Mouse (Mus musculus) gastrocnemius, postnatal 10 days (tissue): ENCODE results near the gene Zfp800. TPM values are rescaled to one million over a fixed set of nuclear protein-coding genes. Genes with fewer than 3 reads are reported as not detected.

Experiments
- DNase-seq: peaks from one replicate; pipeline ENCODE4 v3.0.0; 2021; ENCODE audit warnings: mixed read lengths
- total RNA-seq, 2 experiments: library from RNA; stranded (reverse); gene quantifications; 2 replicates each; pipeline ENCODE4 v1.2.3; 2021

The Zfp800 gene
- total RNA-seq, 2 experiments from 2014 or later = 7.9 to 12.4 TPM

DNA sequence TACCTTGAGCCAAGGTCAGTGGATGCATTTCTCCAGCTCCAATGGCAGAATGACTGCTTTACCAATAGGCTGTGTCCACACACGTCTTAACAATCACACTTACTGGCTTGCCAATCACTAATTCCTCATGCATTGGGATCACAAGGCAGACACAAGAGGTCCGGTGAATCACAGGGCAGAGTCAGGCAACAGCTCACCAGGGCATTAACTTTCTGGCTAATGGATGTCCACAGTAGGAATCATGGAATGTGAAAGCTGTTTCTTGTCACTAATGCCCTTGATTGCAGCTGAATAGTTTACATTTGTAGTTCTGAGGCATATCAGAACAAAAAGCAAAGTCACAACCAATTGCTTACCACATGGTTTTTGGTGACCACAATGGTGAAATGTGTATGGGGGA is 85.7 kb downstream of the Zfp800 start:
- no peak for DNase-seq

DNA sequence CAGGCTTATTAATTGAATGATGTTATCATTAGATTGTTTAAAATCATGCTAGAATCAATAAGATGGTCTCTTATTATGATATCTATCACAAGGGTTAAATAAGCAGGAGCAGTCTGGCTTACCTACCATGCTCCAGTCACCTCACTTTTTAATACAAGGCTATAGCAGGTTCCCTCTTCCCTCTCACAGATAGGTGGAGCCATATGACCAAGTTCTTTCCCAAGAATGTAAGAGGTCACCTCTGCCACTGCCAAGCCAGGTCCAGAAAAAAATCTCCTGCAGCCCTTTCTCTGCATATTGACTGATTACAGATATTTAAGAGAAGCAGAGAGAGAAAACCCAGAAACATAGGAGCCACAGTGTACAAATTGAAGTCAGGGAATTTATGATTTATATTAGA is 88.1 kb downstream of the Zfp800 start:
- DNase-seq = no peak

DNA sequence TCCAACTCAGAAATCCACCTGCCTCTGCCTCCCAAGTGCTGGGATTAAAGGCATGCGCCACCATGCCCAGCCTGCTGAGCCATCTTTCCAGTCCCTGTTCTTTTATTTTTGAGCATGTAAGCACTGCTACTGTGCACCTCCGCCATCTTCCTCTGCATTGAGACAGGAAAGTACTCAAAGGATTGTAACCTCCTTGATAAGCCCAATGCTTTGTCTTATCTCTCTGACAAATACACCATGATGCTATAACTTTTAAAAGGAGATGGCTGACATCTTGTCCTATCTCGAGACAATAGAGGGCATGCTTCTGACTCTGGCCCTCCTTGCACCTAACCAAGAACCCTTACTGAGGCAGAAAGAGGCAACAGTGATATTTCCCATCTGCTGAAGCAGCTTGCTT is 88.9 kb downstream of the Zfp800 start:
- DNase-seq = no peak

DNA sequence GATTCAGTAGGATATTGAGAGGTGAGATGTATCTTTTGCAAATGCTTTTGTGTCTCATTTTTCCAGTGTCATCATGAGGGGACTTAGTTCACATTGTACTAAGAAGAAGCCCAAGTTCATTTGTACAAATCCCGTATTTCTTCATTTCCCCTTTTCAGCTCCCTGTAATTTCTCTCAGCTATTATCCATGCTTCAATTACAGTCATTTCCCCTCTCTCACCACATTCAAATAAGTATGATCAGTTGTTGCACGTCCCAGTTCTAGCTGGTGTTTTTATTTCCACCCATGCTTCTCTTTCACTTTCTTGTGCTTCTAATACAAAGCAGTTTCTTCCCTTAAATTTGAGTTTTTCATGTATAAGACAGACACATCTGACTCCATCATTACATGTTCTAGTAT is 91.1 kb downstream of the Zfp800 start:
- no peak for DNase-seq

DNA sequence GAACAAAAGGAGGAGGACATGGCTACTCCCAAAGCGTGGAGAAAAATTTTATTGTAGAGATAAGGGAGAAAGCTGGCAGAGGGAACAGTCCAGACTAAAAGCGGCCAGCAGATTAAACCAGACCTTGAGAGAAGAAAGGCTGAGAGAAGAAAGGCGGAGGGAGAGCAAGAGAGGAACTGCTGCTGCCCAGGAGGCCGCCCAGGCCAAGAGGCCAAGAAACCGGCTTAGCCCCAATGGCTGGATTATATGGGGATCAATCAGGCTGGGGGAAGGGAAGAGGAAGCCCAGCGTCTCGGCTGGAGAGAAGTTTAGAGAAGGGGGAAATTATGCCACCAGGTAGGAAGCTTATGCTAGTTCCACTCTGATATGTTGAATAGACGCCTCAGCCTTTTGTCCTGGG is 101.5 kb downstream of the Zfp800 start:
- no peak for DNase-seq

DNA sequence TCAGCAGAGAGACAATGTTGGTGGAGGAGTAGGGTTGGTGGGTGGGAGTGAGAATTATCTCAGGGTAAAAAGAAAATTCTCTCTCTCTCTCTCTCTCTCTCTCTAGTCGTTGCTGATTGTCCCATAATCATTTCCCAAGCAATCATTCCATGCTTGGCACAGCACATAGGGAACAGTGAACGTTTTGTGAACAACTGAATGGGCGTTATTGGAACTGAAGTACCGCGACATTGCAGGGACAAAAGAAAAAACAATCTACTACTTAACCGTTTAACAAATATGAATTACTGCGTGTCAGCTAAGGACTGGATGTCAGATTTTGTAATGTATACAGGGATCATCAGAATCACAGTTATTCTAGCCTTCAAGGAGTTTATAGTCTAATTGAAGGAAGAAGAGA is 102.2 kb downstream of the Zfp800 start:
- DNase-seq = no peak

DNA sequence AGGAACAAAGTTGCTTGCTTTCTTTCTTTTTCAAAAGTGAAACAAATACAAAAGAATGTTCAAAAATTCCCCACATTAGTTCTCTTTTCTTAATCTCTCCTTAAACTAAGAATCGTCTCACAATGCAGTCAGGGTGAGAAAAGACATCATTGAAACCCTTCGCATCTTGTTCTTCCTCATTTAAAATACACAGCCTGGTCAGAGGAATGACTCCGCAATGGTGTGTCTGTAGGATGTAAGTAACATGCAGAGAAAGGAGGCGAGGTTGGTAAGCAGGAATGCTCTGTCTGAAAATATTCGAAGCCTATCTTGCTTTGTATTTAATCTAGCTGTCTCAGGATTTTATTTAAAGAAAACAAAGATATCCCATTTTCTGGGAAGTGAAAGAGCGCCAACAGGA is 105.0 kb downstream of the Zfp800 start:
- DNase-seq = no peak

DNA sequence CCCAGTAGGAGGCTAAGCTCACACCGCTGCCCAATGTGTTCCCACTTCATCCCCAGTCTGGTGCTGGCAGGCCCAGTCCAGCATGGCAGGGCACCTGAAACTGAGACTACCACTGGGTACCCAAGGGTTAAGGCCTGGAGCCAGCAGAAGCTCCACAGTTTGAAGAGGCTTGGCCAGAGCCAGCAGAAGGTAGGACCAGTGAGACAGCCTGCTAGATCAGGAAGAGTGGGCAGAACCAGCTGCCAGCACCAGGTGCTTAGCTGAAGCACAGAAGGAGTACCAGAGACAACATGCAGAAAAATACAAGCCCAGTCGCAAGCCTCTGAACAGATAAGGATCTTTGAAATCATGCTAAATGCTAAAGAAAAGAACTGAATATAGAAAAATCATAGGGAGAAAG is 117.9 kb downstream of the Zfp800 start:
- no peak for DNase-seq

DNA sequence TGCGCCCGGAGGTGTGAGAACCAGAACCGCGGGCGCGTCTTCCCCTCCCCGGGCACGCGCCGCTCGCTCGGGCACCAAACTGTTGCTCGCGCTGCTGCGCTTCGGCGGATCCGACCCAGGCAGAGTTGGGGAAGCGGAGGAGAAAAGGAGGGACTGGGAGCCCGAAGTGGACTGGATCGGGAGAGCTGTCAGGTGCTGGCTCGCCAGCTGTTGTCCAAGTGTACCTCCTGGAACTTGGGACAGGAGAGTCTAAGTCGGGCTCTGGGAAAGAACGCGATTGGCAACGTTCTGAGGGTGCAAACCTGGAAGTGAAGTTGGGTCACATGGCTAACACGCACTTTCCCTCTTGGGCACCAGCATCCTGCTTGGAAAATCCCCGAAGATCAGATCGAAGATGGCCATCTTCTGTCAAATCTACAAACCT is 135.6 kb downstream of the Zfp800 start:
- no peak for DNase-seq

DNA sequence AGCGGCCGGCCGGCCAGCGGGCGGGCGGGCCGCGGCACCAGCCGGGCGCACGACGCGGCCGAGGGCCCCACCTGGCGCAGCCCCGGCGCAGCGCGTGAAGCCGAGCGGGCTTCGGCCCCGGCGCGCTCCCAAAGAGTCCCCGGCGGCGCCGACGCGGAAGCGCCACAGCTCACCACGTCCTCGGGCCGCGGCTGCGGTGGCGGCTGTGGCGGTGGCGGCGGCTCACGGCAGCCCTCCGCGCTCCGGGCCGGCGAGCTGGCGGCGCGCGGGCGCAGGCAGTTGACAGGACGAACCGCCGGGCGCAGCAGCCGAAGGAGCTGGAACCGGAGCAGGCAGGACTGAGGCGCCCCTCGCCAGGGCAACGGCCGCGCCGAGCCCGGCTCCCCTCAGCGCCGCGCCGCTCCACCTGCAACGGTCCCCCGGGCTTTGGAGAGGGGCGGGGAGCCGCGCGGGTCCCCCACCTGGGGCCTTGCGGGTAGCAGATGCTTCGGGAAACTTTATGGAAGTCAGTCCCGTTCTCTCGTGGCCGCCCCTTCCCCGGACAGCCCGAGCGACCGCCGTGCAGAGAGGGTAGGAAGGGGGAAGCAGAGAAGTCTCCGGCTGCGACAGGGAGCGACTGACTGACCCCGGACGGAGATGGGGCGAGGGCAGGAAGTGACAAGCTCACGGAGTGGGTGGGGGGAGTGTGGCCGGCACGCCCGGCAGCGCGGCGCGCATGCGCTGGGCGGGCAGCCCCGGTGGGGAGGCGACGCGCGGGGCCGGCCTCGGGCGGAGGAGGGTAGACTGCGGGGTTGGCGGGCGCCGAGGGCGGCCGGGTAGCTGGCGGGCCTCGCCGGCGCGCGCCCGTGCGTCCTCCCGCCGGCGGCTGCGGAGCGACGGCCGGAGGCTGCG is 136.3 kb downstream of the Zfp800 start:
- peak; percentile 86 for DNase-seq

DNA sequence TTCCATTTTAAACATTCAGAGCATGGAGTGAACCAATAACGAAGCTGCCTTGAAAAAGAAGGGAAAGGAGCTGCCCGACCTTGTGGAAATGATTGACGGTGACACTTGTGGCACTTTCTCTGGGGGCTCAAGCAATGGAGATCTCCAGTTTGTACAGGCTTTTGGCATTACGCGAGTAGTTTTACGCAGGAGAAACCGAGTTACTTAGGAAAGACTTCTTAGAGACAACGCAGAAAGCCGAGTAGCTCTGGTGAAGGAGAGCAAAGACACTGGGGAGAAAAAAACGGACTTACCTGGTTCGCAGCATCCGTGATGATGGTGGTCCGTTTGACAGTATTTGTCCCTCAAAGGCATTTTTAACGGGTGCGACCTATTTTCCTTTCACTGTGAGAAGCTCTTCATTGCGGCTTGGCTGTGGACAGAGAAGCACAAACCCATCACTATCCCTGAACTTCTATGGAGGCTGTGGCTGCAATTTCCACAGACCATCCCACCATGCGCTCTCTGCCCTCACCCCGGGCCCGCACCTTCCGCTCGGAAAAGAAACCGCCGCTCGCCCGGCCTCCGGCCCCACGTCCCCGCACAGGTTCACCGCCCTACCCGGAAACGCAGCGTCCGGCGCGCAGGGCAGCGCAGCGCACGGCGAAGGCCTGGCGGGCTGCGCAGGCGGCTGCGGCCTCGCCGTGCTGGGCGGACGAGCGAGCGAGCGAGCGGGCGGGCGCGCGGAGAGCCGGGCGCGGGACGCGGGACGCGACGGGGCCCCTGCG is 137.2 kb downstream of the Zfp800 start:
- DNase-seq = peak; percentile 34

DNA sequence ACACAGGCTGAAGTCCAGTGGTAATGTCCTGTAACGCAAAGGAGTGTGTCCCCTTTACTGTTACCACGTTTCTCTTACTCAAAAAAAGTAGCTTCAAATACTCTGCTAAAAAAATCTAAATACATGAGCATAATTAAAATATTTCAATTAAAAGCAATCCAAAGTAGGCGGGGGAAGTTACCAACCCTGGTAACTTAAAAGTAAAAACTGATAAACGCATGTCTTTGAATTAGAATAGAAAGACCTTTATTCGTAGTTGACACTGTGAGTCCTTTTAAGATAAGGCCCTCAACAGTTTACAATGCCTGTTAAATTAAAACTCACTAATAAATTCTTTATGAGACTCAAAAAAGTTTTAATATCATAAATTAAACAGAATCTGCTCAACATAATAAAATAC is 138.1 kb downstream of the Zfp800 start:
- no peak for DNase-seq

DNA sequence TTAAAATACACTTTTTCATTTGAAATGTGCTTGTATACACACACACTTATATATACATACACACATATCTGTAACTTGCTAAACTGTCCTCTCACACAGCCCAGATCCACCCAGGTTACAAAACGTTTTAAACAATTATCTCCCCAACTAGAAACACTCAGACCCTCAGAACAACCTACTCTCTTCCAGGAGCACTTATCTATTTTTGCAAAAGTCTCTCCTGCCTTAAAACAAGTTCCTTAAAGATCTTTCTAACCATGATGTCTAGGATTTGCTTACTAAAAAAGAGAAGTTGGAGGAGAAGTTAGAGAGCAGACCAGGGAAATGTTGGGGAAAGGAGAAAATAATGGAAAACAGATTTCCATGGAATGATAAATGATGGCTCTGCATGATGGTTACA is 139.4 kb downstream of the Zfp800 start:
- DNase-seq = no peak

DNA sequence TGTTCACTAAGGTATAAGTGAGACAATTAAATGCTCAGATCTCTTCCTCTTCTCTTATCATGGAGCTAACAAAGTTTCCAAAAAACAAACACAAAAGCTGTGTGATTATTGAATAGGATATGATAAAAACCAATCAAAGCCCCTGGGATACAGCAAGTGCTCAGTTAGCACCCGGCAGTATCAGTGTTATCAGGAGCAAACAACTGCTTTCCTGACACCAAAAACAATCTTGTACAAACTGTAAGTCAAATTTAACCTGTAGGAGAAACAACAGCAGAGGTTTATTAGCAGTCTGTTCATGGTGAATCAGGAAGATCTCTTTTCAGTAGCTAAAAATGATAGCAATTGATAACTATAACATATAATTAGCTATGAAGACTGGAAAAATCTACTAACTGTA is 140.0 kb downstream of the Zfp800 start:
- no peak for DNase-seq

DNA sequence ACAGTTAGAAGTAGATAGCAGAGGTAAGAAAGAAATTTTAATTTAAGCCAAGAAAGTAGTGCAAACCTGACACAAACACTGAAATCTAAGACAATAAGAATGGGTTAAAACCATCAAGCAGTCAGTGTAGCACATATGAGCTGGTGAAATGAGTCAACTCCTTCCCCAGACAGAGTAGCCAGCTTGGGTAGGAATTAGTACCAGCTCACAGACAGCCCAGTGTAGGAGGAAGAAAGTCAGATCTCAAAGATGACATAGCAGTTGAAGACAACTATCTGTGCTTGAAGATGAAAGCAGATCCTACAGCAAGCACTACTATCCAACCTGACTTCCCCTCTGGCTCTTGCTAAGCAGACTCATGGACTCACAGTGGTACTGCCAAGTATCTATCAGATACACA is 145.0 kb downstream of the Zfp800 start:
- no peak for DNase-seq

DNA sequence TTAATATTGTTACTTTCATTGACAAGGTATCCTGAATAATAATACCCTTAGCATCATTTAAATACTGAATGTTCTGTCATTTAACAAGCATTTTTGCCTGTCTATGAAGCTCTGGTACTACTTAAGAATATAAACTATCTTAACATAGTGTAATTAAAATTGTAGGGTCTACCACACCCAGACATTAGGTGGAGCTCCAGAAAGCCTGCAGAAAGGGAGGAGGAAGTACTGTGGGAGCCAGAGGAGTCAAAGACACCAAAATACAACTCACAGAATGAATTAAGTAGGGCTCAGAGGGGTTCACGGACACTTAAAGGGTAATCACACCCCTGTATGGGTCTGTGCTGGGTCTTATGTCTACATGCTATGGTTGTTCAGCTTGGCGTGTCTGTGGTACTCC is 149.6 kb downstream of the Zfp800 start:
- DNase-seq = no peak

DNA sequence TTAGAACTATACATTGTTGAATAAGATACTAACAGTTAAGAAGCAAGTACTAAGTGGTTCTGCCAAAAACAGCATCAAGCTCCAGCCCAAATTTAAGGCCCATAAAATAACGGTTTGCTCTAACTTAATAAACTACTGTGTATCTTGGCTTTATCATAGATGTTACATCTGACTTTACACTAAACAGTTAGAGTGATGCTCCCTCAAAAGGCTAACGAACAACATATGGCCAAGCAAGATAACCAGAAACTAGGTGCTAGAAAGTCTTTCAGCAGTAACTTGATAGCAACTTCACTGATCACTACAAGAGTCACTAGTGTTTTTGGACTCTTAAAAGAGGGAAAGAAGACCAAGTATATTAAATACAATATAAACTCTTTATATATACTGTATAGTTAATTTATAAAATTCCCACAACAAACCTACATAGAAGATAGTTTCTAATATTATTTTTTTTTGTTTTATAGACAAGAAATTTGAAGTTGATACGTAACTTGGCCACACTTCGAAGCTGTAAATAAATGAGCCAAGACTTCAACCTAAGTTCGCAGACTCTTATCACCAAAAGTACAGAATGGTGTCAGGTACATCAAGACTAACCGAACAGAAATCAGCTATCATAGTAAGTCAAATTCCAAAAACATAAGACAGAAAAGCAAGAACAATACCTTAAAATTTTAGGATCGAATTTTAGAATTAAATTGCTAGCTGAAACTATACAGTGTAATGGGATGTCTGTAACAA is 165.0 kb downstream of the Zfp800 start:
- DNase-seq = no peak

DNA sequence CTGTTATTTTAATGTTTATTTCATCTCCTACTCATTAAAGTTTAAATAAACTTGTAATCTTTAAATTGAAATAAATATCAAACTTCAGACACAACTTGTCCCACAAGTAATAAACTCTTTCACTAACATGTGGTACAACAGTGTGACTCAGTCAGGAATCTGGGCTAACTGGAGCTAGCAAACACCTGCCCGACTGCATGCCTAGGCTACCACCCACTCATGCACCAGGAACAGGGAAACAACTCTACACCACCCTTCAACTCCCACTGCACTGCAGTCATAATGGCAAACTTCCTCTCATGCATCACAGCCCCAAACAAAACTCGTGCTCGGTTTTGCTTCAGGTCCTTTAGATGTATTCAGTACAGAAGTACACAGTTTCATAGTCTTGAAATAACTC is 169.7 kb downstream of the Zfp800 start:
- DNase-seq = no peak

DNA sequence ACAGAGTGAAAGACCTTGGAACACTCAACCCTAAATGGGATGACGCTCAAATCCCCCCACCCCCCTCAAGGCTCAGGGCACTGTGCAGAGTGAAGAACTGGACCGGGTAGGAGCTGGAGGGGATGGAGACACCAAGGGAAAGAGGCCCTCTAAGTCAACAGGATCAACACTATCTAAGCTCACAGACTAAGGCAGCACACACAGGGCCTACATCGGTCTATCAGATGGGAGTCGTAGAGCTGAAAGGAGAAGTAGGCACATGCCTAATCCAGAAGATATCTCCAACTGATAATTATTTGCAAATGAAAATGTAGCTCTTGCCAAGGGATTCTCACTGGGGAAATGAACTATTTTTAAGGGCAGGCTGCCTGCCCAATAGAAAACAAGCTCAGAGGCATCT is 176.8 kb downstream of the Zfp800 start:
- DNase-seq = no peak

DNA sequence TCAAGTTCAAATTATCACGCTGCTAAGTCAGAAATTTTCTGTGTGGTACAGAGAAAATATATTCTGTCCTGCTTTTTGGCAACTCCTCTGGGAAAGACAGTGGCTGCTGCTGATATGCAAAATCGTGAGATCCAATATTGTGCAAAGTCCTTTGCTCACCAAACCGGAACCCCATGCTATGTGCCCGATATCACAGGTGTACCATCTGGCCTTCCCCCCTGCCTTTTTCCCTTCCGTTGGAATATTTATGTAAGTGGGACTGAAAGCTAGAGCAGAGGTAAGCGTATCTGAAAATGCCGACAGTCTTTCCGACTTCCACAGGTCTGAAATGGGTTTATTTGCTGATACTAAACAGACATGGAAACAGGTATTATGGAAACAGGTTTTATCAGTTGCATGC is 179.4 kb downstream of the Zfp800 start:
- DNase-seq = no peak

DNA sequence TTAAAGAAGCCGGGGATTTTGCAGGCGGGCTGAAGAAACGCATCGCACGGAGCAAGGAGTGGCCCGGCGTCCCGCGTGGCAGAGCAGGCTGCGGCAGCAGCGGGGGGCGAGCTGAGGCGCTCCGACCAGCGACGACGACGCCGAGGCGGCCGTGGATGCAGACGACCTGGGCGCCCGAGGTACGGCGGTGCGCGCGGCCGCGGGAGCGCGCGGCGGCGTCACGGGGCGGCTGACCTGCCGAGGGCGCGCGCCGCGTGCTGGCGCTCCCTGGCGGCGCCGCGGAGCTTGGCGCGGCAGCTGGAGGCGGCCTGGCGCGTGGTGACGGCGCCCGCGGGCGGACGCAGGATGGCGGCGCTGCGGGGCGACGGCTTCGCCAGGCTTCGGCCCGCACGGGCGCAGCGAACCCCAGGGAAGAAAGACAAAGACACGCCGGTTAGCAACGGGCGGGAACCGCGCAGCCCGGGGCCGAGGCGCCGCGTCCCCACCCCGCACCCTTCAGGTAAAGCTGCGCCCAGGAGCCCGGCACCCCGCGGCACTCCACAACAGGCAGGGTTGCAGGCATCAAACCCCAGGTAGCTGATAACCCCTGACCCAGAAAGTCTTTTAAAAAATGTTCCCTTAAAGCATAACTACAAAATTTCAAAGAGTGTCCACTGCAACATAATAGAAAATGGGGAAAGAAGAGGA is 182.4 kb downstream of the Zfp800 start:
- peak; percentile 64 for DNase-seq

DNA sequence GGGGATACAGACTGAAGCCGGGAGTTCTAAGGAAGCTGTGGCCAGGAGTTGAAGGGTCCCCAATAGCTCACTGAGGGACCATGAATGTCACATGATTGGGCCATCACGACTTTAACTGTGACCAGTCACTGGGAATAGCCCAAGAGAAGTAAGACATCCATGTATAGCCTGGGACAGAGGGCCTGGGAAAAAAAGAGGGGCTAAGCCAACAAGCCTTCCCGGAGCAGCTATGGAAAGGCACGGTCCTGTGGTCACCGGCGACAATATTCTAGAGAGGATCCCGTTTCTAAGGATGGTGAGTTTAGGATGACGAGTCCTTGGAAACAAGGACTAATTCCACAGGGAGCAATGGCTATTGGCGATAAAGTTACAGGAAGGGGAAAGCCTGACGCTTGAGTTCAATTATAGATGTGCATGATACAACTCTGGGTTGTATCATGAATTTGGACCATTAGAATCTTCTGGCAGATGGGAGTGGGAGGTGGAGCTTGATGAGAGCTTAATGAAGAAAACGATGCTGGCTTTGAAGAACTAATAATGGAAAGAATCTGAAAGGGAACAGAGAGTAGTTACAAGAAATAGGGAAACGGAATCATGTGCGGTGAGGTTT is 183.0 kb downstream of the Zfp800 start:
- no peak for DNase-seq
